Comparison of ENCODE assay signal across 9 mouse cellular contexts in the genomic region with DNA sequence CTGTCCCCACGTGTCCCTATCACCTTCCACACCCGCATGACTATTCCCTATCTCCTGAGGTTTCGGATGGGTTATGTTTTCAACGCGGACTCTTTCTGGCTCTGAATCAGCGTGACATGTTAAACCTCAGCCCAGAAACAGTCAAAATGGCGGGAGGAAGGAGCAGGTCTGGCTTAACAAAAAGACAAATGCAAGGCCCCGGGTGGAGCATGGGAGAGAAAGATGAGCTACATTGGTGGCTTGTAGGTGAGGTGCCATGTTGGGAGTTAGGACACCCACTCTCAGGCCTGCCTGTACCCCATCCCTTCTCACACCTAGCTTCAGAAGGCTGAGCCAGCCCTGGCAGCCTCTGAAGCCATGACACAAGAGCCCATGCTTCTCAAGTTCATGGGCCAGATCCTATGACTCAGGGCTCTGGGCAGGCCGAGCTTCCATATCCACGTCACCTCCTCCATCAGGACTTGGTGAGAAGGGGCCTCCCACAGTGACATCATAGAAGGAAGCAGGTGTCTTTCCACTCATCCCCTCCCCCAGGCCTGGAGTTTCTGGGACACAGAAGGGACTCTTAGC.
DNase-seq lines count a peak whose midpoint lies in the region; ATAC-seq and TF ChIP-seq lines count a peak whose summit lies in the region.
"Had no signal": no experiment of that assay in that cellular context is flagged by ENCODE, and none has a peak within 500 bp of the region (broad histone marks: within the 10 kb centered on the region; RNA-seq: fewer than 3 reads in every experiment).

No protein-coding gene starts in this region.

- H3K4me3 ChIP-seq in liver, adult 2 months (ENCODE audit: insufficient read depth, low read depth, low read length), result no peak overlapping the region
- no peak overlapping the region for H3K4me3 ChIP-seq in heart, embryonic 15.5 days
- no peak overlapping the region for H3K4me3 ChIP-seq in limb, embryonic 15.5 days

- no peak for DNase-seq in liver, adult 2 months (ENCODE audit: extremely low read depth, low read depth, low spot score)
- DNase-seq in liver, result no peak
- DNase-seq in adrenal gland, postnatal 14 days, result peak; percentile 73
- DNase-seq in left cerebral cortex, adult 18-20 months (ENCODE audit: low spot score in 2 of 2), result no peak
- DNase-seq in layer of hippocampus, adult 8-10 months (ENCODE audit: low spot score in 2 of 2), result no peak

- no peaks in the 10 kb centered on the region for H3K9me3 ChIP-seq in heart, embryonic 15.5 days (replicated peaks)
- H3K9me3 ChIP-seq in limb, embryonic 15.5 days, result no peaks in the 10 kb centered on the region
- H3K9me3 ChIP-seq: hindbrain, embryonic 15.5 days had no signal

- no peaks in the 10 kb centered on the region for H3K79me2 ChIP-seq in liver, adult 2 months (ENCODE audit: control insufficient read depth, insufficient read depth, low read length)

- peak overlapping the region; percentile 68 for H3K4me2 ChIP-seq in heart, embryonic 15.5 days
- no peak overlapping the region for H3K4me2 ChIP-seq in limb, embryonic 15.5 days

- no peaks in the 10 kb centered on the region for H3K36me3 ChIP-seq in liver, adult 2 months (ENCODE audit: control insufficient read depth, insufficient read depth, low read length)
- no peaks in the 10 kb centered on the region for H3K36me3 ChIP-seq in heart, embryonic 15.5 days
- H3K36me3 ChIP-seq in limb, embryonic 15.5 days, result no peaks in the 10 kb centered on the region
- H3K36me3 ChIP-seq: hindbrain, embryonic 15.5 days had no signal

- no peak for ATAC-seq in heart, embryonic 15.5 days (replicated peaks; ENCODE audit: insufficient number of reproducible peaks, insufficient read depth, low FRiP score, low read depth)
- no peak for ATAC-seq in limb, embryonic 15.5 days (ENCODE audit: insufficient number of reproducible peaks, low FRiP score, low TSS enrichment, low read depth)
- no peak for ATAC-seq in CD4-positive, CD25-positive, alpha-beta regulatory T cell, adult 4 months

- H3K9ac ChIP-seq in liver, adult 2 months (ENCODE audit: low read depth, low read length), result no peak overlapping the region
- H3K9ac ChIP-seq in heart, embryonic 15.5 days, result no peak overlapping the region
- no peak overlapping the region for H3K9ac ChIP-seq in limb, embryonic 15.5 days
- H3K9ac ChIP-seq: hindbrain, embryonic 15.5 days had no signal

- no peaks in the 10 kb centered on the region for H3K27me3 ChIP-seq in liver, adult 2 months (ENCODE audit: control insufficient read depth, insufficient read depth, low read length)
- H3K27me3 ChIP-seq in heart, embryonic 15.5 days, result 0 out of 2 replicates have a peak, but pooled peaks cover 10% of the 10 kb centered on the region
- no peaks in the 10 kb centered on the region for H3K27me3 ChIP-seq in limb, embryonic 15.5 days

- peaks cover 17% of the 10 kb centered on the region for H3K4me1 ChIP-seq in liver, adult 2 months (ENCODE audit: control insufficient read depth, insufficient read depth, low read length)
- H3K4me1 ChIP-seq in heart, embryonic 15.5 days (replicated peaks), result peaks cover 70% of the 10 kb centered on the region
- peaks cover 70% of the 10 kb centered on the region for H3K4me1 ChIP-seq in limb, embryonic 15.5 days

- WGBS in liver, adult 2 months, result 76% methylated on average over 10 of the region's 10 CpGs
- 33% methylated on average over 10 of the region's 10 CpGs for WGBS in heart, embryonic 15.5 days
- 64% methylated on average over 10 of the region's 10 CpGs for WGBS in limb, embryonic 15.5 days

- H3K27ac ChIP-seq in liver, adult 2 months (replicated peaks; ENCODE audit: insufficient read depth, low read depth, low read length), result peak overlapping the region; percentile 34
- peak overlapping the region; percentile 85 for H3K27ac ChIP-seq in heart, embryonic 15.5 days
- peak overlapping the region; percentile 79 for H3K27ac ChIP-seq in limb, embryonic 15.5 days
- H3K27ac ChIP-seq: hindbrain, embryonic 15.5 days had no signal

- no peak for TF ChIP-seq POLR2A in liver, adult 2 months (IDR thresholded peaks at IDR 0.05; ENCODE audit: extremely low read depth, insufficient read depth, low read length)

- no peak for TF ChIP-seq CTCF in liver, adult 2 months (IDR thresholded peaks at IDR 0.05; ENCODE audit: low read depth, low read length)

Comparison
In these comparisons a context has a peak if more than half of its experiments do, and no peak if none do; other contexts are left out.
1. H3K27ac ChIP-seq: peak in every context shown above with its lines; median percentile 85 in heart, embryonic 15.5 days; 79 in limb, embryonic 15.5 days; 34 in liver, adult 2 months.